17 mouse cellular contexts compared by ENCODE assay signal in the genomic region with DNA sequence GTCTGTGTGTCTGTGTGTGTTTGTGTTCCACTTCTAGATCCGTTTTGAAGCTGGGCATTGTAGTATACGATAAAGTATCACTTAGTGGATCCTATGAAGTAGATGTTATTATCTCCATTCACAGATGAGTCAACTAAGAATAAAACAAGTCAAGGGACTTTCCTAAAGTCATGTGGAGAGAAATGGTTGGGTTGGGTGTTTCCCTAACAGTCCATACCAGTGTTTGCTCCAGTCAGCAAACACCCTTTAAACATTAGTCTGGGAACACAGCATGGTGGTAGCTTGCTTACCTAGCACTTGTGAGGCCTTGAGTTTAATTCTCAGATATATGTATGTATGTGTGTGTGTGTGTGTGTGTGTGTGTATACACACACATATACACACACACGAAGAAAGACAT.
"Had no signal": no experiment of that assay in that cellular context is flagged by ENCODE, and none has a peak within 500 bp of the region (broad histone marks: within the 10 kb centered on the region; RNA-seq: fewer than 3 reads in every experiment).

No protein-coding gene starts in this region.

- DNase-seq: kidney, adult 9 months; kidney, postnatal 36 days; lung, adult 2 months; lung, postnatal 4 days; right cerebral cortex, adult 18-20 months; right cerebral cortex, postnatal 25 days; thymus, adult 2 months; thymus, postnatal 25 days had no signal

- H3K4me1 ChIP-seq: midbrain, embryonic 12.5 days had no signal

- H3K27me3 ChIP-seq: intestine, embryonic 15.5 days; limb, embryonic 12.5 days; megakaryocyte, embryonic 14.5 days; midbrain, embryonic 12.5 days had no signal

- H3K9me3 ChIP-seq: intestine, embryonic 15.5 days; limb, embryonic 12.5 days; megakaryocyte, embryonic 14.5 days; midbrain, embryonic 12.5 days had no signal

- H3K27ac ChIP-seq: intestine, embryonic 15.5 days; kidney, postnatal 0 days; left cerebral cortex, adult 2 months; limb, embryonic 12.5 days; liver, embryonic 14.5 days; midbrain, embryonic 12.5 days had no signal

- H3K4me3 ChIP-seq: intestine, embryonic 15.5 days; left cerebral cortex, adult 2 months; limb, embryonic 12.5 days; megakaryocyte, embryonic 14.5 days; midbrain, embryonic 12.5 days had no signal

- ATAC-seq: lung, postnatal 0 days; midbrain, embryonic 16.5 days had no signal

- H3K36me3 ChIP-seq: intestine, embryonic 15.5 days; limb, embryonic 12.5 days; midbrain, embryonic 12.5 days had no signal

- H3K9ac ChIP-seq: intestine, embryonic 15.5 days; limb, embryonic 12.5 days; liver, embryonic 14.5 days; midbrain, embryonic 12.5 days had no signal
